Mouse (Mus musculus) cortical plate, adult 2 months (tissue): ENCODE results near the gene Fam185a. TPM values are rescaled to one million over a fixed set of nuclear protein-coding genes. Genes with fewer than 3 reads are reported as not detected.

Source experiments
- H3K27ac ChIP-seq: fragments of 200-500 bp; 2 replicates; pipeline ENCODE4 v1.5.1; 2012; ENCODE audit warnings: low read length, control low read depth, inconsistent platforms; ENCODE audit not compliant: insufficient read depth
- H3K4me1 ChIP-seq: fragments of 200-500 bp; 2 replicates; pipeline ENCODE4 v1.6.1; 2011; ENCODE audit warnings: low read length; ENCODE audit not compliant: control insufficient read depth, insufficient read depth
- H3K4me3 ChIP-seq: fragments of 200-500 bp; 2 replicates; pipeline ENCODE4 v1.5.1; 2011; ENCODE audit warnings: mild to moderate bottlenecking, low read length, control low read depth; ENCODE audit not compliant: insufficient read depth
- CTCF ChIP-seq: fragments of 200-500 bp; IDR thresholded peaks from 2 replicates; pipeline ENCODE4 v1.5.1; 2011; ENCODE audit warnings: mild to moderate bottlenecking, control low read depth, low read length; ENCODE audit not compliant: insufficient read depth; ENCODE audit errors: extremely low read depth
- POLR2A ChIP-seq: fragments of 200-500 bp; IDR thresholded peaks from 2 replicates; pipeline ENCODE4 v1.6.1; 2011; ENCODE audit warnings: mild to moderate bottlenecking, low read length, control low read depth; ENCODE audit not compliant: insufficient read depth; ENCODE audit errors: extremely low read depth
- polyA plus RNA-seq: library from polyadenylated mRNA; depleted of rRNA; stranded (reverse); fragments of >200 nt; gene quantifications from 2 replicates; pipeline ENCODE4 v1.2.3, GENCODE M21; 2012

Gene Fam185a
- polyA plus RNA-seq, 1 experiment = 7.4 TPM

GRCm38 (mm10) chr5:21387340-21387739 is 37.4 kb upstream of the Fam185a start:
- Histone ChIP-seq H3K4me1 (no peaks in the 10 kb centered on the region), H3K27ac (no peak overlapping the region), H3K4me3 (no peak overlapping the region)
- no peak for TF ChIP-seq POLR2A
- no peak for TF ChIP-seq CTCF

GRCm38 (mm10) chr5:21388855-21389254 is 35.9 kb upstream of the Fam185a start:
- no peak overlapping the region for H3K27ac ChIP-seq
- no peak overlapping the region for H3K4me3 ChIP-seq
- TF ChIP-seq POLR2A (no peak), CTCF (no peak)
- no peaks in the 10 kb centered on the region for H3K4me1 ChIP-seq

GRCm38 (mm10) chr5:21391616-21392384 is 33.0 kb upstream of the Fam185a start:
- no peak overlapping the region for H3K4me3 ChIP-seq
- no peaks in the 10 kb centered on the region for H3K4me1 ChIP-seq
- no peak overlapping the region for H3K27ac ChIP-seq
- TF ChIP-seq POLR2A = no peak
- TF ChIP-seq CTCF = no peak

- H3K4me1 ChIP-seq = no peaks in the 10 kb centered on the region
- H3K27ac ChIP-seq = no peak overlapping the region
- no peak for TF ChIP-seq CTCF
- TF ChIP-seq POLR2A = no peak
- no peak overlapping the region for H3K4me3 ChIP-seq
These were observed 30.2 kb upstream of the Fam185a start for GRCm38 (mm10) chr5:21394562-21394961.

GRCm38 (mm10) chr5:21395205-21395840 is 29.4 kb upstream of the Fam185a start:
- H3K4me1 ChIP-seq = no peaks in the 10 kb centered on the region
- H3K27ac ChIP-seq = no peak overlapping the region
- TF ChIP-seq POLR2A (no peak), CTCF (no peak)
- H3K4me3 ChIP-seq = no peak overlapping the region

GRCm38 (mm10) chr5:21411261-21411666 is 13.5 kb upstream of the Fam185a start:
- no peak for TF ChIP-seq CTCF
- Histone ChIP-seq H3K4me3 (no peak overlapping the region), H3K4me1 (no peaks in the 10 kb centered on the region), H3K27ac (no peak overlapping the region)

- no peaks in the 10 kb centered on the region for H3K4me1 ChIP-seq
- TF ChIP-seq CTCF (no peak), POLR2A (no peak)
- H3K4me3 ChIP-seq = no peak overlapping the region
- H3K27ac ChIP-seq = no peak overlapping the region
These were observed 12.7 kb upstream of the Fam185a start for GRCm38 (mm10) chr5:21412056-21412455.

- no peak for TF ChIP-seq CTCF
- TF ChIP-seq POLR2A = no peak
- Histone ChIP-seq H3K4me3 (no peak overlapping the region), H3K27ac (no peak overlapping the region), H3K4me1 (no peaks in the 10 kb centered on the region)
These were observed 11.4 kb upstream of the Fam185a start for GRCm38 (mm10) chr5:21413322-21413721.

- H3K4me3 ChIP-seq = no peak overlapping the region
- no peaks in the 10 kb centered on the region for H3K4me1 ChIP-seq
- H3K27ac ChIP-seq = no peak overlapping the region
- TF ChIP-seq POLR2A (no peak), CTCF (no peak)
These were observed 10.5 kb upstream of the Fam185a start for GRCm38 (mm10) chr5:21414116-21414820.
